Mouse (Mus musculus): ENCODE data around the gene Tnrc18.

The Tnrc18 gene

GRCm38 (mm10) chr5:142778871-142779270 is 38.6 kb downstream of the Tnrc18 start:
- in situ Hi-C loops (cut with MboI; ENCODE audit: low sequenced_read_pairs): no loop called here

- in situ Hi-C loops (cut with MboI; ENCODE audit: low sequenced_read_pairs): no loop called here
These were observed 39.3 kb downstream of the Tnrc18 start for GRCm38 (mm10) chr5:142778135-142778534.

- in situ Hi-C loops (cut with MboI; ENCODE audit: low sequenced_read_pairs): no loop called here
These were observed 41.4 kb downstream of the Tnrc18 start for GRCm38 (mm10) chr5:142776080-142776479.

GRCm38 (mm10) chr5:142774771-142775170 is 42.7 kb downstream of the Tnrc18 start:
- in situ Hi-C loops (cut with MboI; ENCODE audit: low sequenced_read_pairs): loop anchor here (25.0 kb wide), 1 partner anchor 88 kb away; no protein-coding TSS in a partner anchor

- in situ Hi-C loops (cut with MboI; ENCODE audit: low sequenced_read_pairs): loop anchor here (25.0 kb wide), 1 partner anchor 90 kb away; no protein-coding TSS in a partner anchor
These were observed 45.5 kb downstream of the Tnrc18 start for GRCm38 (mm10) chr5:142771964-142772363.

- in situ Hi-C loops (cut with MboI; ENCODE audit: low sequenced_read_pairs): loop anchor here (25.0 kb wide), 1 partner anchor 91 kb away; no protein-coding TSS in a partner anchor
These were observed 46.4 kb downstream of the Tnrc18 start for GRCm38 (mm10) chr5:142771034-142771433.

GRCm38 (mm10) chr5:142769641-142770040 is 47.8 kb downstream of the Tnrc18 start:
- in situ Hi-C loops (cut with MboI; ENCODE audit: low sequenced_read_pairs): loop anchor here (25.0 kb wide), 1 partner anchor 93 kb away; no protein-coding TSS in a partner anchor

GRCm38 (mm10) chr5:142768352-142769267 is 48.9 kb downstream of the Tnrc18 start:
- in situ Hi-C loops (cut with MboI; ENCODE audit: low sequenced_read_pairs): loop anchor here (25.0 kb wide), 1 partner anchor 94 kb away; no protein-coding TSS in a partner anchor

GRCm38 (mm10) chr5:142767937-142768336 is 49.5 kb downstream of the Tnrc18 start:
- in situ Hi-C loops (cut with MboI; ENCODE audit: low sequenced_read_pairs): loop anchor here (25.0 kb wide), 1 partner anchor 94 kb away; no protein-coding TSS in a partner anchor

GRCm38 (mm10) chr5:142766708-142767107 is 50.8 kb downstream of the Tnrc18 start:
- in situ Hi-C loops (cut with MboI; ENCODE audit: low sequenced_read_pairs): loop anchor here (25.0 kb wide), 1 partner anchor 96 kb away; no protein-coding TSS in a partner anchor

GRCm38 (mm10) chr5:142764889-142765288 is 52.6 kb downstream of the Tnrc18 start:
- in situ Hi-C loops (cut with MboI; ENCODE audit: low sequenced_read_pairs): loop anchor here (25.0 kb wide), 1 partner anchor 97 kb away; no protein-coding TSS in a partner anchor

- in situ Hi-C loops (cut with MboI; ENCODE audit: low sequenced_read_pairs): loop anchor here (25.0 kb wide), 1 partner anchor 98 kb away; no protein-coding TSS in a partner anchor
These were observed 53.2 kb downstream of the Tnrc18 start for GRCm38 (mm10) chr5:142764306-142764705.

- in situ Hi-C loops (cut with MboI; ENCODE audit: low sequenced_read_pairs): loop anchor here (25.0 kb wide), 1 partner anchor 100 kb away; no protein-coding TSS in a partner anchor
These were observed 55.2 kb downstream of the Tnrc18 start for GRCm38 (mm10) chr5:142762082-142762807.

GRCm38 (mm10) chr5:142761326-142761983 is 56.0 kb downstream of the Tnrc18 start:
- in situ Hi-C loops (cut with MboI; ENCODE audit: low sequenced_read_pairs): loop anchor here (25.0 kb wide), 1 partner anchor 101 kb away; no protein-coding TSS in a partner anchor

- in situ Hi-C loops (cut with MboI; ENCODE audit: low sequenced_read_pairs): loop anchor here (25.0 kb wide), 1 partner anchor 103 kb away; no protein-coding TSS in a partner anchor
These were observed 57.7 kb downstream of the Tnrc18 start for GRCm38 (mm10) chr5:142759786-142760185.

GRCm38 (mm10) chr5:142752241-142752640 is 65.2 kb downstream of the Tnrc18 start:
- in situ Hi-C loops (cut with MboI; ENCODE audit: low sequenced_read_pairs): loop anchor here (25.0 kb wide), 1 partner anchor 110 kb away; no protein-coding TSS in a partner anchor

GRCm38 (mm10) chr5:142750173-142750572 is 67.3 kb downstream of the Tnrc18 start:
- in situ Hi-C loops (cut with MboI; ENCODE audit: low sequenced_read_pairs): loop anchor here (25.0 kb wide), 1 partner anchor 112 kb away; no protein-coding TSS in a partner anchor

GRCm38 (mm10) chr5:142747026-142747629 is 70.3 kb downstream of the Tnrc18 start:
- in situ Hi-C loops (cut with MboI; ENCODE audit: low sequenced_read_pairs): no loop called here

- in situ Hi-C loops (cut with MboI; ENCODE audit: low sequenced_read_pairs): no loop called here
These were observed 77.5 kb downstream of the Tnrc18 start for GRCm38 (mm10) chr5:142739941-142740340.

GRCm38 (mm10) chr5:142731916-142732315 is 85.5 kb downstream of the Tnrc18 start:
- in situ Hi-C loops (cut with MboI; ENCODE audit: low sequenced_read_pairs): no loop called here
